Mouse (Mus musculus) heart, embryonic 12.5 days (tissue): ENCODE measurements around the gene Arfgap3. TPM values are rescaled to one million over a fixed set of nuclear protein-coding genes. Genes with fewer than 3 reads are reported as not detected.
"Not testable (repeated sequence)": the region's sequence is repeated elsewhere in the genome, so short reads cannot be mapped to it uniquely, and the experiment has no call there.

Experiments used
- ATAC-seq: fragments of 200-750 bp; cut with Nextera tagmentation; 2 replicates; pipeline ENCODE4 v1.8.0; 2017; ENCODE audit warnings: moderate TSS enrichment, moderate library complexity; ENCODE audit not compliant: insufficient number of reproducible peaks, low FRiP score
- H3K27ac ChIP-seq: fragments of 300-500 bp; sonication (generic); 2 replicates; pipeline ENCODE4 v1.5.1; 2016; ENCODE audit warnings: mild to moderate bottlenecking, moderate library complexity; ENCODE audit not compliant: poor library complexity, severe bottlenecking
- H3K27me3 ChIP-seq: fragments of 300-500 bp; sonication (generic); replicated peaks from 2 replicates; pipeline ENCODE4 v1.6.1; 2016; ENCODE audit warnings: mild to moderate bottlenecking, moderate library complexity
- H3K36me3 ChIP-seq: fragments of 300-500 bp; sonication (generic); 2 replicates; pipeline ENCODE4 v1.6.1; 2016; ENCODE audit warnings: mild to moderate bottlenecking, moderate library complexity
- H3K4me1 ChIP-seq: fragments of 300-500 bp; sonication (generic); replicated peaks from 2 replicates; pipeline ENCODE4 v1.6.1; 2016; ENCODE audit warnings: mild to moderate bottlenecking
- H3K4me2 ChIP-seq: fragments of 300-500 bp; sonication (generic); 2 replicates; pipeline ENCODE4 v1.6.1; 2016; ENCODE audit warnings: mild to moderate bottlenecking, moderate library complexity
- H3K4me3 ChIP-seq: fragments of 300-500 bp; sonication (generic); 2 replicates; pipeline ENCODE4 v1.5.1; 2016; ENCODE audit warnings: mild to moderate bottlenecking
- H3K9ac ChIP-seq: fragments of 300-500 bp; sonication (generic); 2 replicates; pipeline ENCODE4 v1.6.1; 2016; ENCODE audit warnings: mild to moderate bottlenecking, moderate library complexity
- H3K9me3 ChIP-seq: fragments of 300-500 bp; sonication (generic); replicated peaks from 2 replicates; pipeline ENCODE4 v1.6.1; 2016; ENCODE audit warnings: mild to moderate bottlenecking, moderate library complexity
- WGBS: fragments of 180-500 bp; shearing (Covaris S2); methylation state at CpG from one replicate; pipeline ENCODE4 v1.1.7; 2016; 5-methylcytosine and 5-hydroxymethylcytosine counted together
- polyA plus RNA-seq: library from polyadenylated mRNA; unstranded; fragments of >200 nt; fragmentation: Nextera tagmentation; extraction: Ambion mirVana; gene quantifications from 2 replicates; pipeline ENCODE4 v1.2.1, GENCODE M21; 2016

Arfgap3 gene
- polyA plus RNA-seq, 1 experiment from 2014 or later = 31.6 TPM

- Histone ChIP-seq H3K4me2 (no peak overlapping the region), H3K9ac (no peak overlapping the region), H3K4me1 (no peaks in the 10 kb centered on the region), H3K4me3 (no peak overlapping the region), H3K27ac (no peak overlapping the region), H3K36me3 (no peaks in the 10 kb centered on the region), H3K27me3 (no peaks in the 10 kb centered on the region), H3K9me3 (no peaks in the 10 kb centered on the region)
- ATAC-seq = no peak
- WGBS = 86% methylated on average over 2 of the region's 2 CpGs
Observed at GRCm38 (mm10) chr15:83273017-83273416, 77.0 kb downstream of the Arfgap3 start.

GRCm38 (mm10) chr15:83271221-83271620 is 78.8 kb downstream of the Arfgap3 start:
- WGBS = 24% methylated on average over 9 of the region's 9 CpGs
- H3K9me3 ChIP-seq, H3K27ac ChIP-seq, H3K27me3 ChIP-seq, H3K4me2 ChIP-seq, H3K9ac ChIP-seq, H3K4me3 ChIP-seq, H3K36me3 ChIP-seq, H3K4me1 ChIP-seq, ATAC-seq: not testable (repeated sequence)

GRCm38 (mm10) chr15:83269985-83270384 is 80.1 kb downstream of the Arfgap3 start:
- H3K9ac ChIP-seq, H3K4me1 ChIP-seq, H3K4me2 ChIP-seq, H3K4me3 ChIP-seq, ATAC-seq, H3K36me3 ChIP-seq, H3K9me3 ChIP-seq, H3K27me3 ChIP-seq, H3K27ac ChIP-seq: not testable (repeated sequence)
- WGBS = 68% methylated on average over 6 of the region's 6 CpGs

- not testable (repeated sequence) for H3K9ac ChIP-seq, ATAC-seq, H3K4me3 ChIP-seq, H3K36me3 ChIP-seq, H3K4me1 ChIP-seq, H3K27me3 ChIP-seq, H3K9me3 ChIP-seq, H3K27ac ChIP-seq
- WGBS = 37% methylated on average over 7 of the region's 7 CpGs
- H3K4me2 ChIP-seq = peak overlapping the region; percentile 36; the same call in 1 of the 2 replicates
Observed at GRCm38 (mm10) chr15:83268428-83268827, 81.6 kb downstream of the Arfgap3 start.

- H3K36me3 ChIP-seq = no peaks in the 10 kb centered on the region
- H3K4me1 ChIP-seq = no peaks in the 10 kb centered on the region
- 14% methylated on average over 1 of the region's 1 CpGs for WGBS
- no peak for ATAC-seq
- H3K4me2 ChIP-seq = no peak overlapping the region
- H3K4me3 ChIP-seq = no peak overlapping the region
- H3K27ac ChIP-seq = no peak overlapping the region
- H3K27me3 ChIP-seq = no peaks in the 10 kb centered on the region
- H3K9me3 ChIP-seq = no peaks in the 10 kb centered on the region
- no peak overlapping the region for H3K9ac ChIP-seq
Observed at GRCm38 (mm10) chr15:83265269-83265668, 84.8 kb downstream of the Arfgap3 start.

GRCm38 (mm10) chr15:83263405-83263804 is 86.6 kb downstream of the Arfgap3 start:
- Histone ChIP-seq H3K9ac (no peak overlapping the region), H3K4me2 (no peak overlapping the region), H3K27me3 (no peaks in the 10 kb centered on the region), H3K9me3 (no peaks in the 10 kb centered on the region), H3K27ac (no peak overlapping the region), H3K4me3 (no peak overlapping the region), H3K36me3 (no peaks in the 10 kb centered on the region), H3K4me1 (no peaks in the 10 kb centered on the region)
- no peak for ATAC-seq
- 73% methylated on average over 5 of the region's 5 CpGs for WGBS

GRCm38 (mm10) chr15:83257906-83258305 is 92.1 kb downstream of the Arfgap3 start:
- H3K9ac ChIP-seq = no peak overlapping the region
- H3K27me3 ChIP-seq = peaks cover 2% of the 10 kb centered on the region; the same call in 1 of the 2 replicates
- ATAC-seq = no peak
- H3K36me3 ChIP-seq = no peaks in the 10 kb centered on the region
- 0 out of 2 replicates have a peak, but pooled peaks cover 3% of the 10 kb centered on the region for H3K9me3 ChIP-seq
- H3K27ac ChIP-seq = no peak overlapping the region
- 74% methylated on average over 13 of the region's 13 CpGs for WGBS
- no peaks in the 10 kb centered on the region for H3K4me1 ChIP-seq
- H3K4me2 ChIP-seq = no peak overlapping the region
- H3K4me3 ChIP-seq = no peak overlapping the region

GRCm38 (mm10) chr15:83256491-83256890 is 93.6 kb downstream of the Arfgap3 start:
- ATAC-seq = no peak
- no peak overlapping the region for H3K4me3 ChIP-seq
- no peaks in the 10 kb centered on the region for H3K36me3 ChIP-seq
- no peak overlapping the region for H3K9ac ChIP-seq
- 76% methylated on average over 4 of the region's 4 CpGs for WGBS
- no peak overlapping the region for H3K27ac ChIP-seq
- 0 out of 2 replicates have a peak, but pooled peaks cover 3% of the 10 kb centered on the region for H3K9me3 ChIP-seq
- no peak overlapping the region for H3K4me2 ChIP-seq
- H3K4me1 ChIP-seq = peaks cover 3% of the 10 kb centered on the region; the same call in 1 of the 2 replicates
- H3K27me3 ChIP-seq = peaks cover 16% of the 10 kb centered on the region

GRCm38 (mm10) chr15:83255944-83256343 is 94.1 kb downstream of the Arfgap3 start:
- Histone ChIP-seq H3K27me3 (peaks cover 21% of the 10 kb centered on the region), H3K4me1 (peaks cover 7% of the 10 kb centered on the region; the same call in 1 of the 2 replicates), H3K9ac (no peak overlapping the region), H3K4me2 (no peak overlapping the region), H3K4me3 (no peak overlapping the region), H3K9me3 (0 out of 2 replicates have a peak, but pooled peaks cover 3% of the 10 kb centered on the region), H3K27ac (no peak overlapping the region), H3K36me3 (no peaks in the 10 kb centered on the region)
- 75% methylated on average over 7 of the region's 7 CpGs for WGBS
- no peak for ATAC-seq

GRCm38 (mm10) chr15:83255191-83255782 is 94.8 kb downstream of the Arfgap3 start:
- Histone ChIP-seq H3K4me3 (no peak overlapping the region), H3K4me2 (no peak overlapping the region), H3K9me3 (0 out of 2 replicates have a peak, but pooled peaks cover 3% of the 10 kb centered on the region), H3K9ac (no peak overlapping the region), H3K4me1 (peaks cover 11% of the 10 kb centered on the region; the same call in 1 of the 2 replicates), H3K36me3 (no peaks in the 10 kb centered on the region), H3K27ac (no peak overlapping the region), H3K27me3 (peaks cover 27% of the 10 kb centered on the region)
- ATAC-seq = no peak
- WGBS = 90% methylated on average over 4 of the region's 4 CpGs

GRCm38 (mm10) chr15:83254372-83255070 is 95.5 kb downstream of the Arfgap3 start:
- Histone ChIP-seq H3K9ac (no peak overlapping the region), H3K36me3 (no peaks in the 10 kb centered on the region), H3K27ac (no peak overlapping the region), H3K4me1 (peaks cover 11% of the 10 kb centered on the region; the same call in 1 of the 2 replicates), H3K9me3 (0 out of 2 replicates have a peak, but pooled peaks cover 5% of the 10 kb centered on the region), H3K4me3 (no peak overlapping the region), H3K27me3 (peaks cover 35% of the 10 kb centered on the region), H3K4me2 (no peak overlapping the region)
- no peak for ATAC-seq
- WGBS = 40% methylated on average over 10 of the region's 10 CpGs
